Mouse (Mus musculus) liver, adult 2 months (tissue): ENCODE results near the gene Rasip1. TPM values are rescaled to one million over a fixed set of nuclear protein-coding genes. Genes with fewer than 3 reads are reported as not detected.
A peak's percentile ranks its signal among the peaks of the same experiment; 100 is the strongest.

ENCODE experiments used
- DNase-seq: peaks from one replicate; pipeline ENCODE4 v3.0.0-alpha.2; 2011; ENCODE audit warnings: low read depth, low spot score; ENCODE audit errors: extremely low read depth
- H3K27ac ChIP-seq: fragments of 200-500 bp; replicated peaks from 2 replicates; pipeline ENCODE4 v1.5.1; 2012; ENCODE audit warnings: low read depth, mild to moderate bottlenecking, control low read depth, inconsistent platforms, low read length; ENCODE audit not compliant: insufficient read depth
- H3K27me3 ChIP-seq: fragments of 200-500 bp; 2 replicates; pipeline ENCODE4 v1.6.1; 2012; ENCODE audit warnings: mild to moderate bottlenecking, moderate library complexity, low read length, inconsistent platforms; ENCODE audit not compliant: control insufficient read depth, insufficient read depth
- H3K36me3 ChIP-seq: fragments of 200-500 bp; 2 replicates; pipeline ENCODE4 v1.6.1; 2012; ENCODE audit warnings: low read length, inconsistent platforms; ENCODE audit not compliant: control insufficient read depth, insufficient read depth
- H3K4me1 ChIP-seq: fragments of 200-500 bp; 2 replicates; pipeline ENCODE4 v1.6.1; 2011; ENCODE audit warnings: low read length; ENCODE audit not compliant: control insufficient read depth, insufficient read depth
- H3K4me3 ChIP-seq: fragments of 200-500 bp; 2 replicates; pipeline ENCODE4 v1.5.1; 2011; ENCODE audit warnings: low read depth, mild to moderate bottlenecking, control low read depth, low read length, moderate library complexity; ENCODE audit not compliant: insufficient read depth
- H3K79me2 ChIP-seq: fragments of 200-500 bp; 2 replicates; pipeline ENCODE4 v1.6.1; 2012; ENCODE audit warnings: inconsistent platforms, mild to moderate bottlenecking, low read length, moderate library complexity; ENCODE audit not compliant: control insufficient read depth, insufficient read depth
- H3K9ac ChIP-seq: fragments of 200-500 bp; 2 replicates; pipeline ENCODE4 v1.6.1; 2012; ENCODE audit warnings: low read depth, mild to moderate bottlenecking, control low read depth, inconsistent platforms, low read length
- CTCF ChIP-seq: fragments of 200-500 bp; IDR thresholded peaks from 2 replicates; pipeline ENCODE4 v1.5.1; 2011; ENCODE audit warnings: low read depth, low read length, control low read depth
- POLR2A ChIP-seq: fragments of 200-500 bp; IDR thresholded peaks from 2 replicates; pipeline ENCODE4 v1.6.1; 2011; ENCODE audit warnings: low read length, control low read depth; ENCODE audit not compliant: insufficient read depth; ENCODE audit errors: extremely low read depth
- WGBS: fragments of 180-500 bp; shearing (Covaris S2); methylation state at CpG from one replicate; pipeline ENCODE4 v1.1.7; 2018; 5-methylcytosine and 5-hydroxymethylcytosine counted together
- polyA plus RNA-seq: library from polyadenylated mRNA; depleted of rRNA; stranded (reverse); fragments of >200 nt; gene quantifications from 2 replicates; pipeline ENCODE4 v1.2.3, GENCODE M21; 2012
- total RNA-seq: library from RNA; depleted of rRNA; stranded (reverse); fragments of >200 nt; gene quantifications from 2 replicates; pipeline ENCODE4 v1.2.3, GENCODE M21; 2014

Rasip1 gene
- total and polyA plus RNA-seq, 2 experiments: 2.3 to 5.1 TPM

DNA sequence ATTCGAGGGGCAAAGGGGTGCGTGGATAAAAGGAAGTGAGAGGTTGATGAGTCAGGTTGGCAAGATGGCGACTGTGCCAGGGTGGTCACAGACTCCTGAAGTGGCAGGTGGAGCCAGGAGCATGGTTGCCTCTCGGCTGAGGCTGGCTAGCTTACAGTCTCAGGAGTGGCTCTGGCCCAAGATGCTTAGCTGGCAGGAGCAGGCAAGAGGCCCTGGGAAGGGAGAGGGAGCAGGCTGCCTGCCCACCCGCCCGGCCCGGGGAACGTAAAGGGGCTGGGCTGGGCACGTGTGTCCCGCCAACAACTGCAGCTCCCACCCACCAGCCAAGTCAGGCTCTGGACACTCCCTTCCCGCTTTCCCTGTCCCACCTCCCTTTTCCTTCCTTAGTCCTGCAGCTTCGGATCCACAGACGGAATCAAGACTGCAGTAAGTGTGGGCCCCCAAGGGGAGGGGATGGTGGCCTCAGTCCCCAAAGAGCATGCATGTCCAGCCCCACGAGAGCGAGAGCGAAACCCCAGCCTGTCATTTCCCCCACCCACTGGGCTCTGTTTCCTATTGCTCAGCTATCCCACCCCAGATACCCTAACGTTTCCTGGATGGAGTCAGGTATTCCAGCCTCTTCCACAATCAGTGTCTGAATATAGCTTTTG lies 14.2 kb downstream of the Rasip1 start:
- Histone ChIP-seq H3K9ac (0 out of 2 replicates have a peak overlapping the region, but pooled peaks have one; percentile 6), H3K79me2 (no peaks in the 10 kb centered on the region), H3K27me3 (peaks cover 3% of the 10 kb centered on the region; the same call in 1 of the 2 replicates), H3K4me3 (no peak overlapping the region), H3K4me1 (no peaks in the 10 kb centered on the region), H3K27ac (no peak overlapping the region), H3K36me3 (peaks cover 2% of the 10 kb centered on the region; the same call in 1 of the 2 replicates)
- no peak for DNase-seq
- WGBS: 67% methylated on average over 17 of the region's 17 CpGs
- TF ChIP-seq CTCF (no peak), POLR2A (no peak)

DNA sequence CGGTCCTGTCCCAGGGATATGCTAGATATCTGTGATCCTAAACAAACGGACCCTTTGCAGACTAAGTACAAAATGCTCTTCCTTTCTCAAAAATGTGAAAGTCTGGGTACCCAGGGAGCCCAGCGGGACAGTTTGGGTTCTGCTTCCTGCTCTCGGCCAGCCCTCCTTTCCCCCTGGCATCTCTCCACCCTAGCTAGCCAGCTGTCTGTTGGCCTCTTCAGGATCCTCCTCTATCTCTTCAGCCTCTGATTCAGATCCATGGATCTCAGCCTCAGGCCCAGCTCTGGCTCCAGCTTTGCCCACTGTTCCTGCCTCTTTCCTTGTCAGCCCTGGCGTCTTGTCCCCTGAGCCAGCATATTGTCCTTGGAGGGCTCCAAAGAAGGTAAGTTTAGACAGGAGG lies 14.8 kb downstream of the Rasip1 start:
- no peak overlapping the region for H3K9ac ChIP-seq
- DNase-seq: no peak
- peaks cover 3% of the 10 kb centered on the region; the same call in 1 of the 2 replicates for H3K27me3 ChIP-seq
- H3K4me1 ChIP-seq: no peaks in the 10 kb centered on the region
- TF ChIP-seq CTCF (no peak), POLR2A (no peak)
- no peaks in the 10 kb centered on the region for H3K79me2 ChIP-seq
- H3K36me3 ChIP-seq: no peaks in the 10 kb centered on the region
- 75% methylated on average over 5 of the region's 5 CpGs for WGBS
- no peak overlapping the region for H3K4me3 ChIP-seq
- no peak overlapping the region for H3K27ac ChIP-seq

- H3K9ac ChIP-seq: 0 out of 2 replicates have a peak overlapping the region, but pooled peaks have one; percentile 35
- H3K27ac ChIP-seq: no peak overlapping the region
- 53% methylated on average over 16 of the region's 16 CpGs for WGBS
- peaks cover 3% of the 10 kb centered on the region; the same call in 1 of the 2 replicates for H3K27me3 ChIP-seq
- DNase-seq: no peak
- no peaks in the 10 kb centered on the region for H3K79me2 ChIP-seq
- no peak overlapping the region for H3K4me3 ChIP-seq
- no peaks in the 10 kb centered on the region for H3K36me3 ChIP-seq
- H3K4me1 ChIP-seq: no peaks in the 10 kb centered on the region
- TF ChIP-seq CTCF (no peak), POLR2A (no peak)
These were observed 15.4 kb downstream of the Rasip1 start for GRCm38 (mm10) chr7:45642503-45643255.

DNA sequence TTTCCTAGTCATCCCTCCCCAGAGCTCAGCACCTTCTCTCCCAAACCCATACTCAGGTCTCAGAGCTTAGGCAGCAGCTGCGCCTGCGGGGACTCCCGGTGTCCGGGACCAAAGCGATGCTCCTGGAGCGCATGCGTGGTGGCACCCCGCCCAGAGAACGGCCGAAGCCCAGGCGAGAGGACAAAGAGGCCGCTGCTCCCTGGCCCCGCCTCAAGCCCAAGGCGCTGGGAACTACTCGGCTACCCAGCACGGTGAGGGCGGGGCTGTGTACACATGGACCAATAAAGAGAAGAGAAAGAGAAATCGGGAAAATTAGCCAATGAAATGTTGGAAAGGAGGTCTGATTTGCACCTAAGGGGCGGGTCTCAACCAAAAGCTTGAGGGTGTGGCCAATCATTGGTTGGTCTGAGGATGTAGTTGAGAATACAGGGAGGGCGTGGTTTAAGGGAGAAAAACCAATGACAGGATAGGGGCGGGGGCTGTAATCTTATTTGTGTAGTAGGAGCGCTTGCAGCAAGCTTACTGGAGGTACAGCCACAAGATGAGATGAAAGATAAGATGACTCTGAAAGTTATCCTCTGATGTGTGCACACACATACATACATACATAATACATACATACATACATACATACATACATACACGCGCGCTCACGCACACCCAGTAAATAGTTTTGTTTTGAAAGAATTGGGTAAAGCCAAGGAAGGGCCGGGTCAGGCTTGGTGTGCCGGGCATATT lies 16.3 kb downstream of the Rasip1 start:
- 16% methylated on average over 28 of the region's 28 CpGs for WGBS
- 0 out of 2 replicates have a peak overlapping the region, but pooled peaks have one; percentile 35 for H3K9ac ChIP-seq
- TF ChIP-seq CTCF (no peak), POLR2A (no peak)
- H3K36me3 ChIP-seq: no peaks in the 10 kb centered on the region
- no peaks in the 10 kb centered on the region for H3K79me2 ChIP-seq
- DNase-seq: peak; percentile 43
- H3K27me3 ChIP-seq: peaks cover 3% of the 10 kb centered on the region; the same call in 1 of the 2 replicates
- H3K27ac ChIP-seq: no peak overlapping the region
- peak overlapping the region; percentile 3; the same call in 1 of the 2 replicates for H3K4me3 ChIP-seq
- H3K4me1 ChIP-seq: no peaks in the 10 kb centered on the region

- no peak overlapping the region for H3K27ac ChIP-seq
- TF ChIP-seq POLR2A: no peak
- H3K9ac ChIP-seq: no peak overlapping the region
- H3K4me3 ChIP-seq: peak overlapping the region; percentile 1; the same call in 1 of the 2 replicates
- peaks cover 3% of the 10 kb centered on the region; the same call in 1 of the 2 replicates for H3K27me3 ChIP-seq
- H3K79me2 ChIP-seq: no peaks in the 10 kb centered on the region
- no peaks in the 10 kb centered on the region for H3K4me1 ChIP-seq
- 24% methylated on average over 18 of the region's 18 CpGs for WGBS
- DNase-seq: no peak
- H3K36me3 ChIP-seq: no peaks in the 10 kb centered on the region
These were observed 16.9 kb downstream of the Rasip1 start for GRCm38 (mm10) chr7:45644183-45644582.
